Mouse (Mus musculus) brain, adult 2 months (tissue): Measurements from ENCODE around the gene Mrpl43.

ENCODE experiments used
- DNase-seq: peaks from one replicate; pipeline ENCODE4 v3.0.0; 2011; ENCODE audit warnings: low read depth, low spot score

Mrpl43 gene

GRCm38 (mm10) chr19:45007425-45008191, 1.4 kb upstream of the Mrpl43 start:
- no peak for DNase-seq

DNA sequence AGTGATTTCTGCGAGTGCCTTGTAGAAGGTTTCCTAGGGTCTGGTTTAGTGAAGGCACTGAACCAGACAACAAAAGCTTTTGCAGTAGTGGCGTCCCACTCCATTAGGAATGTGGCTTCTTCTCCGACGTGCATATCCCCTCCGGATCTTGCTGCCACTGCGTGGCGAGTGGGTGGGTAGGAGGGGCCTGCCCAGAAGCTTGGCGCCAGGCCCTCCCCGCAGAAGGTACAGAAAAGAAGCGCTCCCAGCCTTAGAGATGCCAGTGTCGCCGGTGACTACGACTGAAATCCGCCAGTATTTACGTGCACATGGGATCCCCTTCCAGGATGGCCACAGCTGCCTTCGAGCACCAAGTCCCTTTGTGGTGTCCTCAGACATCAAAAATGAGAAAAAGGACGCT, 779 bp upstream of the Mrpl43 start:
- peak; percentile 35 for DNase-seq

DNA sequence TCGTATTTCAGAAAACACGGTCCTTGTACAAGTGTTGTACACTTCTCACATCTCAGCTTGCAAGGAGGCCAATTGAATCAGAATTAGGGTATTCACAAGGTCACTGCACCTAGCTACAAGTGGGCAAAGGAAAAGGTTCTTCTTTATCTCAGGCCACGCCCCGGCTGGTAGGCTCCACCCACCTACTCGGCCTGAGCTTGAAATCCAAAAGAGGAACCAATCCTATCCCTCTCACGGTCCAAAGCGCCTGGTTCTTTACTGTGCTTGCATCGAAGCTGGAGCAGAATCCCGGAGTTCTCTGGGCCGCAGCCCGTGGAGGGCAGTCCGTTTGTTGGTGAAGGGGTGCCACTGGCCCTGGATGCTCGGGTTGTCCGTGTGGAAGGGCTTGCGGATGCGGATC, 798 bp downstream of the Mrpl43 start, which contains the start of gene Twnk:
Twnk (plus strand) TSS at position 220 of the 400 bp plus-strand sequence.
- DNase-seq: peak; percentile 51

DNA sequence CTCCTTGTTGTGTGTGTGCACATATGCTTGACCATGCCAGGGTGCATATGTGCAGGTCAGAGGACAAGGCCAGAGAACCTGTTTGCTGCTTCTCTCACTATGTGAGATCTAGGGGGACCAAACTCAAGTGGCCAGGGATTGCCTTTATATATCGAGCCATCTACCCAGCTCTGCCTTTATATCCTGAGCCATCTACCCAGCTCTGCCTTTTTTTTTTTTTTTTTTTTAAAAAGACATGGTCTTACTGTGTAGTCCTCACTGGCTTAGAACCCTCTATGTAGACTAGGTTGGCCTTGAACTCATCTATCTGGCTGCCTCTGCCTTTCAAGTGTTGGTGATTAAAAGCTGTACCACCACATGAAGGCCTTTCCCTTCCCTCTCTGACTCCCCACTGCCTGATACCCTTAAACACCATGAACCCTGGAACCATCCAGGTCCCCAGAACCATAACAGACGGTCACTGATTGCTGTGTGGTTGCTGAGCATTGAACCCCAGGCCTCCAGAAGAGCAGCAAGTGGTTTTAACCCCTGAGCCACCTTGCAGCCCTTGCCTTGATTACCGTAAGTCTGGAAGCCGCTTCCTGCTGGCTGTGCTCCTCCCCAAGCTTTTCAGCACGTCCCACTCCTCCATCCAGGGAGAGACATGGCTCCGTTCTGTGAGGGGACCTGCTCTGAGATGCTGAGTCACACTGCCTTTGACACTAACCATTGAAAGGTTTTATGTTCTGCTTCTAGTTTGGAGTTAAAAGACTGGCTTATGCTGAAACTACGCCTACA, 2.3 kb downstream of the Mrpl43 start:
- DNase-seq: no peak

DNA sequence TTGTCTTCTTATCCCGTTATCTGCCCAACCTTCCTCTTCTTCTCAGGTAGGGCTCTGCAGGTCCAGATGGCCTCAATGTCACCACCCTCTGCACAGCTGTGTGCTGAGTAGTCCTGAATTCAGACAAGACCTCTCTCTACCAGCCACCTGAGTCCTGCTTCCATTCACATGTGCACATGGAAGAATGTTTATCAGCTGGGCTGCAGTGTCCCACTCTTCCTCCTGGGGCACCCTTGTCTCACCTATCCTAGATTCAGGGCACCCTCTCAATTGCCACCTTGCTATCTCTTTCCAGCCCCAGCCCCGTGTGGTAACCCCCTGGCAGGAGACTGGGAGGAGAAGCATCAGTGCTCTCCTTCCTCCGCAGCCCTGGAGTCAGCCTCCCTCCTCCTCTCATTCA, 3.9 kb downstream of the Mrpl43 start:
- peak; percentile 36 for DNase-seq

GRCm38 (mm10) chr19:44999647-45000046, 6.6 kb downstream of the Mrpl43 start:
- no peak for DNase-seq

DNA sequence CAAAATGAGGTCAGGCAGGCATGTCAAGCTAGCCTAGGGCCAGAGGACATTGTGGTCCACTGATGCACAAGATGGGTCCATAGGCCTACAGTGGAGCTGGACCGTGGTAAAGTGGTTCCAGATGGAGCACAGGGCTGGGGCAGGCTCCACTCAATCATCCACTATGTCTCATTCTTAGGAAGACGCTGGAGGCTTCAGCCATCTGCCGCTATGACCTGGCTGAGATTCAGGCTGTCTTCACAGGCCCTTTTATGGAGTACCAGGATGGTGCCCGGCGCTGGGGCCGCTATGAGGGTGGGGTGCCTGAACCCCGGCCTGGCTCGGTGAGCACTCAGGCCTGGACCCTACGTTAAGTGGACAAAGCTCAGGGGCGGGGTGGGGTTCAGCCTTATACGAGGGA, 8.5 kb downstream of the Mrpl43 start:
- peak; percentile 49 for DNase-seq

GRCm38 (mm10) chr19:44992712-44993111, 13.5 kb downstream of the Mrpl43 start:
- no peak for DNase-seq

DNA sequence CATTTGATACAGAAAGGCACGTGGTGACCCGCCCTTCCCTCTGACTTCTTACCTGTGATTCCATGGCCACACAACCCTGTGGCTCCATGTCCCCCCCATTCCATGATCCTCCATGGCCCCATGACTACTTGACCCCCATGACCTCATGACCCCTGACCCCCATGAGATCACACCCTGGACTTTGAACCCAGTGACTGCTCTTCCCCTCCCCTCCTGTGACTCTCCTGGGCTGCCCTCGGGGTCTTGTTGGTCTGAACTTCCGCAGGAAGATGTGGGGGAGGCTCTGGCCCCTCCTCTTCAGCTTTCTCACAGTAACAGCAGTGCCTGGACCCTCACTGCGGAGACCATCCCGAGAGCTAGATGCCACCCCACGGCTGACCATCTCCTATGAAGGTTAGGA, 14.0 kb downstream of the Mrpl43 start:
- DNase-seq: no peak

DNA sequence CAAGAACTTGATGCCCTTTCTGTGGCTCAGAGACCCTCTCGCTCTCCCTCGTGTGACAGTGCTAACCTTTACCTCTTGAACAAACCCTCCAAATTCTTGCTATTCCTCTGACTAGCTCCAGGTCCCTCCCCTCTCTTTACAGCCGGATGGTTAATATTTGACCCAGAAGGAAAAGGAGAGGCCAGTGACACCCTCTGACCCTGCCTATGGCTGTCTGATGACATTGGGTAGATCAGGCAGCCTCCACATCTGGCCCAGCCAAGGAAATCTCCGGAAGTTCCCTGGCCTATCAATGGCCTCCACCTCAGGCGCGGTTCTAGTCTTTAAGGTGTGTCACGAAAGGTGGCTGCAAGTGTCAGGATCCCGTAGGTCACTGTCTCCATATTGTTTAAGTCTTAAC, 15.2 kb downstream of the Mrpl43 start:
- no peak for DNase-seq

DNA sequence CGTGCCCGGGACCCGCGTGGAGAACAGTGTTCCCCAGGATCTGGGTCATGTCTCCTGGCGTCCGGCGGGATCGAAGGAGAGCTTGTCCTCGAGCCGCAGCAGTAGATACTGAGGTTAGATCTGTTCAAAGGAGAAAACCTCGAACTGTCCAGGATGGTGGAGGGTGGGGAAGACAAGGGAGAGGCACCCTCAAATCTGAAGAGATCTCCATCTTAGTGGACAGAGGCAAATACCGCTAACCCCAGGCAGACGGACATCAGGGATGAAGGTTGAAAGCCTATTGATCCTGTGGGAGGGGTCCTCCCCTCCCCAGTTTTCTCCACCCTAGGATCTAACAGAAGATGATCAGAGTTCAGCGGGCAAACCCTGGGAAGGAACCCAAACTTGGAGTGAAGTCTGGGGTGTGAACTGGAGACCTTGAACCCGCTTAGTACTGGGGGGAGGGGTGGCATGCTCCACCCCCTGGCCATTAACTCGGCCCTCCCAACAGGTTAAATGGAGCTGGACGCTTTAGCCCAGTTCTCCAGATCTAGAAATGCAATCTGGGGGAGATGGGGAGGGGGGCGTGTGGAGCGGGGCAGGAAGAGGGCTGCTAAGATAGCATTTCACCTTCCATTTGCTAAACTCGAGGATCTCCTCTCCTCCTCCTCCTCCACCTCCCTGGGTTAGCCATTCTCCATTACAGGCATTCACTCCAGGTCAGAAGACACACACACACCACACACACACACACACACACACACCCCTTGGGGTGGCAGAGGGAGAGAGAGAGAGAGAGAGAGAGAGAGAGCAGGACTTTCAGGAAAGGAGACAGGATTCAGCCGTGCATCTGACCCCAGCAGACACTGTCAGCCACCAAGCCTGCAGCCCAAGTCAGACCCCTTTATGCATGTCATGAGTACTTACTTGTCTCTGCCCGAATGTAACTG, 16.4 kb downstream of the Mrpl43 start:
- no peak for DNase-seq

- peak; percentile 38 for DNase-seq
Measured at GRCm38 (mm10) chr19:44988831-44989566, 17.2 kb downstream of the Mrpl43 start, which contains the start of gene Sema4g. Sema4g (plus strand) TSS chr19:44989101.

DNA sequence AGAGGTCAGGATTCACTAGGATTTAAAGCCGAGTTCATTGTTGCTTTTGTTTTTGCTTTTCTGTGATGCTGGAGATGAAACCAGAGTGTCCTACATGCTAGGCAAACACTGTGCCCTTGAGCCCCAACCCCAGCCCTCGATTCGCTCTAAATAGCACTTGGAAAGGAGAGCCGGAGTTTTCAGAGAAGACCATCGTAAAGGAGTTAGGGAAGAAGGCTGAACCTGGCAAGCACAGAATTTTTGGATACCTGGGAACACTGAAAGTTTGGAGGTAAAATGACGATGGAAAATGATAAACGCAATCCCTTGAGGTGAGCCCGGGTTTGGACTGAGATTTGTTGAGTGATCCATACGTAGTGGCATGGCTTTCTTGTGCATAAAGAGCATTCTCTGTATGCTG, 17.9 kb downstream of the Mrpl43 start:
- no peak for DNase-seq

- peak; percentile 89 for DNase-seq
Measured at GRCm38 (mm10) chr19:44987851-44988250, 18.4 kb downstream of the Mrpl43 start.

GRCm38 (mm10) chr19:44987004-44987403, 19.2 kb downstream of the Mrpl43 start:
- DNase-seq: no peak

- no peak for DNase-seq
Measured at GRCm38 (mm10) chr19:44985159-44985988, 20.9 kb downstream of the Mrpl43 start.

- DNase-seq: no peak
Measured at GRCm38 (mm10) chr19:44984420-44984819, 21.8 kb downstream of the Mrpl43 start.

DNA sequence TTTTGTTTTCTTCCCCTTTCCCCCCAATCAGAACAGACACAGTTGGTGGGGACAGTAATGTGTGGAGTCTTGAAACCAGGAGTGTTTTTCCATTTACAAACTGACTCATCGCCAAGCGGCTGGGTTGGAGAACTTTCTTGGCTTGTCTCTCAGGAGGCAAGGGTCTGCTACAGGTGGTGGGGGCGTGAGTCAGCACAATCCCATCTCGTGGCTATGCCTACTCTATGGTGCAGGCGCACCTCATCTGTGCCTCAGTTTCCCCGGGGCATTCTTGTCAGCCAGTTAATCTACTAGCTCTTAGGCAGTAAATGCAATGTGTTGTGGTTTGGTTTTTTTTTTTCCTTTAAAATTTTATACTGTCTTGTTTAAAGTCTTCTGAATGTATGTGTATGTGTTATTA, 22.9 kb downstream of the Mrpl43 start:
- no peak for DNase-seq

DNA sequence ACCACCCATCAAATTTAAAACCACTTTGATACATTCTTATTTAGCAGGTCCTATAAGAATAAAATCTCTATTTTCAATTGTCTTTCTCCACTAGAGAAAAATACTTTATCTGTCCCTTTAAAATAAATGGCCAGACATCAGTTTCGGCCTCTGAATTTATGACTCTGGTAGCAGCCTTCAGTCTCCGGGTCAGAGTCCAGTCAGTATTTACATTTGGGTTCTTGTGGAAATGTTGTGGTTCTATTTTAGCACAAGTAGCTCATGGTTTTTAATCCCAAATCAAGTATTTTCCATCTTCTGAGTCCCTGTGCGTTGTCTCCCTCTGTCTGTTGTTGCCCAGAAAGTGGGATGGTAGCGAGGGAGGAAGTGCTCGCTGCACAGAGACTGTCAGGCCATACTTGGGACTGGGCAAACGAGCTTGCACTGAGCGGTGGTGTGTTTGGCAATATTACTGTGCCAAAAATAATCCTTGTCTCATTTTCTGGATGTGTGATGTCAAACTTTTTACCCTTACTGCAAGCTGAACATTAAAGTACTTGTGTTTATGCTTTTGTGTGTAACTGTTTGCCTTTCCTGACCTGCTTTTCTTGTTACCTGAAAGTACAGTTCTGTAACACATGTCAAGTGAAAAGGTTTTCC, 23.6 kb downstream of the Mrpl43 start:
- no peak for DNase-seq

- no peak for DNase-seq
Measured at GRCm38 (mm10) chr19:44980787-44981186, 25.5 kb downstream of the Mrpl43 start.
